ENCODE assay signal across 22 mouse cellular contexts in genomic region chr16:32678812-32679211, GRCm38 (mm10). TPM values are rescaled to one million over a fixed set of nuclear protein-coding genes. Genes with fewer than 3 reads are reported as not detected.
A peak's percentile ranks its signal among the peaks of the same experiment; 100 is the strongest.
DNase-seq lines count a peak whose midpoint lies in the region; ATAC-seq lines count a peak whose summit lies in the region.
"Had no signal": no experiment of that assay in that cellular context is flagged by ENCODE, and none has a peak within 500 bp of the region (broad histone marks: within the 10 kb centered on the region; RNA-seq: fewer than 3 reads in every experiment).

No protein-coding gene starts in this region.

- WGBS in liver, embryonic 13.5 days (ENCODE audit: insufficient replicate concordance), result 70% methylated on average over 14 of the region's 14 CpGs
- 77% methylated on average over 14 of the region's 14 CpGs for WGBS in liver, embryonic 12.5 days (ENCODE audit: insufficient replicate concordance)
- 68% methylated on average over 14 of the region's 14 CpGs for WGBS in intestine, embryonic 16.5 days

- H3K9ac ChIP-seq in liver, embryonic 13.5 days, result no peak overlapping the region
- no peak overlapping the region for H3K9ac ChIP-seq in liver, embryonic 12.5 days
- peak overlapping the region; percentile 32; the same call in 1 of the 2 replicates for H3K9ac ChIP-seq in intestine, embryonic 16.5 days (ENCODE audit: low read depth, low read length)
- H3K9ac ChIP-seq: forebrain, embryonic 12.5 days; heart, embryonic 13.5 days; limb, embryonic 13.5 days had no signal

- ATAC-seq in liver, embryonic 13.5 days (ENCODE audit: low read depth), result no peak
- no peak for ATAC-seq in liver, embryonic 12.5 days
- ATAC-seq in intestine, embryonic 16.5 days, result peak; percentile 67
- no peak for ATAC-seq in cerebellum, adult (ENCODE audit: insufficient number of reproducible peaks, low FRiP score, low TSS enrichment)

- H3K9me3 ChIP-seq in liver, embryonic 13.5 days (replicated peaks), result no peaks in the 10 kb centered on the region
- no peaks in the 10 kb centered on the region for H3K9me3 ChIP-seq in liver, embryonic 12.5 days (replicated peaks)
- H3K9me3 ChIP-seq in intestine, embryonic 16.5 days (ENCODE audit: control insufficient read depth, low read length), result no peaks in the 10 kb centered on the region
- H3K9me3 ChIP-seq: forebrain, embryonic 12.5 days; heart, embryonic 13.5 days; limb, embryonic 13.5 days had no signal

- H3K27ac ChIP-seq in liver, embryonic 13.5 days, result peak overlapping the region; percentile 32; the same call in 1 of the 2 replicates
- no peak overlapping the region; the same call in 1 of the 2 replicates for H3K27ac ChIP-seq in liver, embryonic 12.5 days
- H3K27ac ChIP-seq in intestine, embryonic 16.5 days (ENCODE audit: low read length), result peak overlapping the region; percentile 73
- H3K27ac ChIP-seq: forebrain, embryonic 12.5 days; heart, embryonic 13.5 days; layer of hippocampus, adult 2 months; limb, embryonic 13.5 days; macrophage had no signal

- H3K4me2 ChIP-seq in liver, embryonic 13.5 days, result no peak overlapping the region
- no peak overlapping the region for H3K4me2 ChIP-seq in liver, embryonic 12.5 days
- peak overlapping the region; percentile 24; the same call in 1 of the 2 replicates for H3K4me2 ChIP-seq in intestine, embryonic 16.5 days (ENCODE audit: low read depth, low read length)
- H3K4me2 ChIP-seq: forebrain, embryonic 12.5 days; heart, embryonic 13.5 days; limb, embryonic 13.5 days; midbrain, embryonic 11.5 days had no signal

- peaks cover 12% of the 10 kb centered on the region for H3K4me1 ChIP-seq in liver, embryonic 13.5 days (replicated peaks)
- H3K4me1 ChIP-seq in liver, embryonic 12.5 days, result peaks cover 17% of the 10 kb centered on the region; the same call in 1 of the 2 replicates
- H3K4me1 ChIP-seq in intestine, embryonic 16.5 days (ENCODE audit: control insufficient read depth, insufficient read depth, low read length), result peaks cover 18% of the 10 kb centered on the region
- H3K4me1 ChIP-seq: forebrain, embryonic 12.5 days; limb, embryonic 13.5 days had no signal

- peaks cover 78% of the 10 kb centered on the region for H3K36me3 ChIP-seq in liver, embryonic 13.5 days
- peaks cover 84% of the 10 kb centered on the region for H3K36me3 ChIP-seq in liver, embryonic 12.5 days
- peaks cover 25% of the 10 kb centered on the region for H3K36me3 ChIP-seq in intestine, embryonic 16.5 days (ENCODE audit: control insufficient read depth, insufficient read depth, low read length)

- H3K4me3 ChIP-seq in liver, embryonic 13.5 days (replicated peaks), result no peak overlapping the region
- H3K4me3 ChIP-seq in liver, embryonic 12.5 days, result no peak overlapping the region
- H3K4me3 ChIP-seq in intestine, embryonic 16.5 days (ENCODE audit: low read length), result no peak overlapping the region
- H3K4me3 ChIP-seq: forebrain, embryonic 12.5 days; heart, embryonic 13.5 days; layer of hippocampus, adult 2 months; limb, embryonic 13.5 days had no signal

- no peak for DNase-seq in liver, embryonic 13.5 days
- DNase-seq in adipocyte (ENCODE audit: low spot score), result peak; percentile 68
- peak; percentile 32 for DNase-seq in testis, postnatal 10 days (ENCODE audit: low spot score)
- no peak for DNase-seq in cerebellum, adult 18-20 months
- DNase-seq: adrenal gland, postnatal 25 days; cerebellum, adult 11 months; cerebellum, postnatal 10 days; heart, postnatal 14 days; kidney, adult 8-10 months; layer of hippocampus, postnatal 36 days; thymus, postnatal 25 days had no signal

- H3K27me3 ChIP-seq in liver, embryonic 13.5 days, result no peaks in the 10 kb centered on the region
- no peaks in the 10 kb centered on the region for H3K27me3 ChIP-seq in liver, embryonic 12.5 days (replicated peaks)
- no peaks in the 10 kb centered on the region for H3K27me3 ChIP-seq in intestine, embryonic 16.5 days (replicated peaks; ENCODE audit: control insufficient read depth, insufficient read depth, low read length)
- H3K27me3 ChIP-seq: forebrain, embryonic 12.5 days; heart, embryonic 13.5 days; limb, embryonic 13.5 days had no signal

RNA-seq across cellular contexts. Expression of gene Tnk2, which starts 35.1 kb away (rescaled TPM):
- 4.2 and 4.9 TPM in 2 replicates for polyA plus RNA-seq in liver, embryonic 13.5 days (2015; fragmentation: Nextera tagmentation; extraction: Ambion mirVana)
- 6.3 and 6.6 TPM in 2 replicates for polyA plus RNA-seq in liver, embryonic 12.5 days (2016; fragmentation: Nextera tagmentation; extraction: Ambion mirVana)
- 7.5 and 7.7 TPM in 2 replicates for polyA plus RNA-seq in intestine, embryonic 16.5 days (2015; fragmentation: Nextera tagmentation; extraction: Ambion mirVana)

RNA-seq across cellular contexts. Expression of gene Muc4, which starts 56.9 kb away (rescaled TPM):
- polyA plus RNA-seq in liver, embryonic 13.5 days (2015; fragmentation: Nextera tagmentation; extraction: Ambion mirVana), result 0.54 and 0.67 TPM in 2 replicates
- polyA plus RNA-seq in liver, embryonic 12.5 days (2016; fragmentation: Nextera tagmentation; extraction: Ambion mirVana), result 0.59 and 0.63 TPM in 2 replicates
- polyA plus RNA-seq in intestine, embryonic 16.5 days (2015; fragmentation: Nextera tagmentation; extraction: Ambion mirVana), result 1.3 and 2.4 TPM in 2 replicates
- polyA plus RNA-seq: embryonic facial prominence, embryonic 11.5 days; limb, embryonic 13.5 days; macrophage; midbrain, postnatal 0 days had no signal

Comparison
In these comparisons a context has a peak if more than half of its experiments do, and no peak if none do; other contexts are left out.
1. DNase-seq: peak in adipocyte (single experiment) and testis, postnatal 10 days (single experiment); none in liver, embryonic 13.5 days (single experiment) and cerebellum, adult 18-20 months (0 of 2).